Comparison of ENCODE assay signal across 8 mouse cellular contexts in the genomic region with DNA sequence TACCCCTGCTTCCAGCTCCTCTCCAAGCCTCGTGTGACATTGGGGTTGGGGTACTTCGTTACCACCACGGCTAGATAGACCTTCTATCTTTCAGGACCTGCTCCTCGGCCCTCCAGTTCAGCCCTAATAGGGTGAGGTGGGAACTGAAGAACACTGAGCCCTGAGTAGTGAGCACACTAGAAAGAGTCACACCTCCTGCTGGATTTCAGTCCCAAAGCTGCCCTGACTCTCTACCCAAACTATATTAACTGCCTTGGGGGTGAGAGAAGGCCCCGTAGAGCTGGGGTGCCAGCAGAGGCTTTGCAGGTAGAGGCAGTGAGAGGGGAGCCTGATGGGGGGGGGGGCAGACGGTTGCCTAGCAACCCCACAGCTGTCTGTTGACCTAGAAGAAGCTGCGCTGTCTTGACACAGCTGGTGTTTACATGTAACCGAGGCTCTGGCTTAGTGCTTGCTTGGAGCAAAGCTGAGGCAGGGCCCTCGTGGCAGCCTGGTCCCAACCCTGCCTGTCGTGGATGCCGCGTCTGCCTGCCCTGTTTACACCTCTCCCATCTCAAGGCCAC. TPM values are rescaled to one million over a fixed set of nuclear protein-coding genes. Genes with fewer than 3 reads are reported as not detected.
DNase-seq lines count a peak whose midpoint lies in the region; ATAC-seq and TF ChIP-seq lines count a peak whose summit lies in the region.

No protein-coding gene starts in this region.

- peak; percentile 18; the same call in 1 of the 2 replicates for ATAC-seq in hindbrain, embryonic 13.5 days (ENCODE audit: low FRiP score)
- no peak for ATAC-seq in megakaryocyte, adult 5-6 weeks (ENCODE audit: poor library complexity, severe bottlenecking)

- H3K27ac ChIP-seq in cerebellum, adult 2 months (ENCODE audit: insufficient read depth, low read length): peak overlapping the region; percentile 3
- peak overlapping the region; percentile 6 for H3K27ac ChIP-seq in cortical plate, adult 2 months (ENCODE audit: insufficient read depth, low read length)
- H3K27ac ChIP-seq in hindbrain, embryonic 13.5 days: peak overlapping the region; percentile 85

- DNase-seq in cerebellum, adult 2 months: no peak
- no peak for DNase-seq in cerebellum, adult 9-10 months
- peak; percentile 51 for DNase-seq in mesoderm, embryonic 11.5 days (ENCODE audit: low read depth, low spot score)
- DNase-seq in thymus, postnatal 0 days (ENCODE audit: low spot score): peak; percentile 94
- no peak for DNase-seq in urinary bladder, postnatal 36 days (ENCODE audit: low spot score in 2 of 2)

- H3K4me1 ChIP-seq in cerebellum, adult 2 months (ENCODE audit: control insufficient read depth, insufficient read depth, low read length): peaks cover 36% of the 10 kb centered on the region
- peaks cover 21% of the 10 kb centered on the region for H3K4me1 ChIP-seq in cortical plate, adult 2 months (ENCODE audit: control insufficient read depth, insufficient read depth, low read length)
- H3K4me1 ChIP-seq in hindbrain, embryonic 13.5 days (replicated peaks): peaks cover 57% of the 10 kb centered on the region

- peak overlapping the region; percentile 73 for H3K4me2 ChIP-seq in hindbrain, embryonic 13.5 days

- H3K9ac ChIP-seq in hindbrain, embryonic 13.5 days: peak overlapping the region; percentile 73

- no peak for TF ChIP-seq POLR2A in cerebellum, adult 2 months (IDR thresholded peaks at IDR 0.05; ENCODE audit: borderline replicate concordance, insufficient read depth, low read length)
- TF ChIP-seq POLR2A in cortical plate, adult 2 months (IDR thresholded peaks at IDR 0.05; ENCODE audit: extremely low read depth, insufficient read depth, low read length): no peak

- H3K4me3 ChIP-seq in cerebellum, adult 2 months (replicated peaks; ENCODE audit: insufficient read depth, low read depth, low read length): peak overlapping the region; percentile 45
- H3K4me3 ChIP-seq in cortical plate, adult 2 months (ENCODE audit: insufficient read depth, low read length): peak overlapping the region; percentile 11; the same call in 1 of the 2 replicates
- H3K4me3 ChIP-seq in hindbrain, embryonic 13.5 days: peak overlapping the region; percentile 42; the same call in 1 of the 2 replicates

- H3K27me3 ChIP-seq in cerebellum, adult 2 months (ENCODE audit: control insufficient read depth, insufficient read depth, low read length): no peaks in the 10 kb centered on the region
- no peaks in the 10 kb centered on the region for H3K27me3 ChIP-seq in hindbrain, embryonic 13.5 days

- WGBS in cerebellum, adult 2 months: 54% methylated on average over 12 of the region's 12 CpGs
- WGBS in hindbrain, embryonic 13.5 days: 7% methylated on average over 12 of the region's 12 CpGs

- TF ChIP-seq CTCF in cerebellum, adult 2 months (IDR thresholded peaks at IDR 0.05; ENCODE audit: borderline replicate concordance, insufficient read depth, low read depth, low read length): no peak
- no peak for TF ChIP-seq CTCF in cortical plate, adult 2 months (IDR thresholded peaks at IDR 0.05; ENCODE audit: extremely low read depth, insufficient read depth, low read length)

- H3K36me3 ChIP-seq in hindbrain, embryonic 13.5 days: no peaks in the 10 kb centered on the region

- H3K9me3 ChIP-seq in hindbrain, embryonic 13.5 days: no peaks in the 10 kb centered on the region

RNA-seq across cellular contexts. Expression of a gene that starts 44.4 kb away (rescaled TPM):
- 15.0 and 16.3 TPM in 2 replicates for polyA plus RNA-seq in cerebellum, adult 2 months (2012; rRNA removed)
- 14.7 and 15.6 TPM in 2 replicates for polyA plus RNA-seq in cortical plate, adult 2 months (2012; rRNA removed)
- polyA plus RNA-seq in hindbrain, embryonic 13.5 days (2015; fragmentation: Nextera tagmentation; extraction: Ambion mirVana): 33.3 and 35.4 TPM in 2 replicates
- 140 and 190 TPM in 2 replicates for polyA plus RNA-seq in thymus, postnatal 0 days (2015; fragmentation: Nextera tagmentation; extraction: Ambion mirVana)
- total RNA-seq in megakaryocyte, adult 5-6 weeks (2015): 226 and 236 TPM in 2 replicates
- 56.9 and 75.4 TPM in 2 replicates for total RNA-seq in megakaryocyte, adult 5-6 weeks (2017)

Comparison
In these comparisons a context has a peak if more than half of its experiments do, and no peak if none do; other contexts are left out.
1. DNase-seq: peak in mesoderm, embryonic 11.5 days (single experiment) and thymus, postnatal 0 days (single experiment); none in cerebellum, adult 2 months (0 of 2), cerebellum, adult 9-10 months (single experiment) and urinary bladder, postnatal 36 days (0 of 2).
2. H3K27ac ChIP-seq: peak in every context shown above with its lines; median percentile 85 in hindbrain, embryonic 13.5 days; 6 in cortical plate, adult 2 months; 3 in cerebellum, adult 2 months.
3. Peak in every context shown above with its lines, with median percentiles within 50 percentile points of each other: H3K4me3 ChIP-seq.